Mouse (Mus musculus) 3134 (cell line): ENCODE results near the gene L3hypdh.

Source experiments
- DNase-seq: peaks from one replicate; pipeline ENCODE4 v3.0.0-alpha.2; 2011; ENCODE audit warnings: low spot score; ENCODE audit not compliant: insufficient read length; ENCODE audit errors: extremely low read depth

Gene L3hypdh

GRCm38 (mm10) chr12:72085329-72086165, at the start of gene L3hypdh, which contains the start of gene Jkamp:
TSS of gene L3hypdh (minus strand) at chr12:72085439.
TSS of gene Jkamp (plus strand) at chr12:72085589.
- DNase-seq, result peak; percentile 97

GRCm38 (mm10) chr12:72129203-72129602, 44.0 kb upstream of the L3hypdh start:
- DNase-seq, result no peak

- DNase-seq, result no peak
These were observed 30.6 kb upstream of the L3hypdh start for GRCm38 (mm10) chr12:72115686-72116345.

GRCm38 (mm10) chr12:72115126-72115525, 29.9 kb upstream of the L3hypdh start:
- DNase-seq, result no peak

GRCm38 (mm10) chr12:72104525-72105281, 19.5 kb upstream of the L3hypdh start:
- DNase-seq, result peak; percentile 53

- DNase-seq, result no peak
These were observed 18.8 kb upstream of the L3hypdh start for GRCm38 (mm10) chr12:72104027-72104426.

GRCm38 (mm10) chr12:72102776-72103175, 17.5 kb upstream of the L3hypdh start:
- DNase-seq, result no peak

GRCm38 (mm10) chr12:72096966-72097365, 11.7 kb upstream of the L3hypdh start:
- DNase-seq, result no peak

- DNase-seq, result no peak
These were observed 4.6 kb upstream of the L3hypdh start for GRCm38 (mm10) chr12:72089802-72090201.

GRCm38 (mm10) chr12:72086166-72086825, 1.1 kb upstream of the L3hypdh start:
- DNase-seq, result no peak

- peak; percentile 86 for DNase-seq
These were observed 263 bp downstream of the L3hypdh start for GRCm38 (mm10) chr12:72085024-72085328.

- DNase-seq, result peak; percentile 87
These were observed 797 bp downstream of the L3hypdh start for GRCm38 (mm10) chr12:72084261-72085023.

- DNase-seq, result no peak
These were observed 2.0 kb downstream of the L3hypdh start for GRCm38 (mm10) chr12:72083265-72083664.

- DNase-seq, result peak; percentile 7
These were observed 2.9 kb downstream of the L3hypdh start for GRCm38 (mm10) chr12:72082370-72082769.

- no peak for DNase-seq
These were observed 3.3 kb downstream of the L3hypdh start for GRCm38 (mm10) chr12:72081961-72082360.

- no peak for DNase-seq
These were observed 7.0 kb downstream of the L3hypdh start for GRCm38 (mm10) chr12:72078248-72078647.

- no peak for DNase-seq
These were observed 14.6 kb downstream of the L3hypdh start, which contains the start of gene Gpr135 for GRCm38 (mm10) chr12:72070327-72071269. TSS of gene Gpr135 (minus strand) at chr12:72071125.

- no peak for DNase-seq
These were observed 15.5 kb downstream of the L3hypdh start for GRCm38 (mm10) chr12:72069626-72070326.
